Mouse (Mus musculus) heart, embryonic 14.5 days (tissue): ENCODE measurements around the gene Olfr107. TPM values are rescaled to one million over a fixed set of nuclear protein-coding genes. Genes with fewer than 3 reads are reported as not detected.

ENCODE experiments used
- ATAC-seq: fragments of 200-750 bp; cut with Nextera tagmentation; 2 replicates; pipeline ENCODE4 v1.8.0; 2017; ENCODE audit warnings: low read depth, moderate TSS enrichment; ENCODE audit not compliant: insufficient number of reproducible peaks, insufficient read depth, low FRiP score
- H3K27ac ChIP-seq, 2 experiments: fragments of 200-500 bp in 1 of 2; fragments of 300-500 bp in 1 of 2; sonication (generic) in 1 of 2; replicated peaks in 1 of 2; 2 replicates each; pipeline ENCODE4 v1.5.1; 2012 to 2014; ENCODE audit warnings: low read depth in 2 of 2, low read length in 2 of 2, control low read depth in 1 of 2, mild to moderate bottlenecking in 1 of 2, mixed read lengths in 1 of 2; ENCODE audit not compliant: control insufficient read depth in 1 of 2, insufficient read depth in 1 of 2
- H3K27me3 ChIP-seq: fragments of 300-500 bp; sonication (generic); 2 replicates; pipeline ENCODE4 v1.6.1; 2014; ENCODE audit warnings: mild to moderate bottlenecking, low read length, control low read depth; ENCODE audit not compliant: control insufficient read depth, insufficient read depth
- H3K36me3 ChIP-seq: fragments of 300-500 bp; sonication (generic); 2 replicates; pipeline ENCODE4 v1.6.1; 2014; ENCODE audit warnings: mild to moderate bottlenecking, control low read depth, low read length, mixed read lengths; ENCODE audit not compliant: control insufficient read depth, insufficient read depth
- H3K4me1 ChIP-seq, 2 experiments: fragments of 200-500 bp in 1 of 2; fragments of 300-500 bp in 1 of 2; sonication (generic) in 1 of 2; 2 replicates each; pipeline ENCODE4 v1.6.1; 2012 to 2014; ENCODE audit warnings: low read length in 2 of 2, control low read depth in 1 of 2, mixed read lengths in 1 of 2; ENCODE audit not compliant: control insufficient read depth in 2 of 2, insufficient read depth in 2 of 2
- H3K4me2 ChIP-seq: fragments of 300-500 bp; sonication (generic); 2 replicates; pipeline ENCODE4 v1.6.1; 2014; ENCODE audit warnings: mild to moderate bottlenecking, low read length
- H3K4me3 ChIP-seq, 2 experiments: fragments of 200-500 bp in 1 of 2; fragments of 300-500 bp in 1 of 2; sonication (generic) in 1 of 2; 2 replicates each; pipeline ENCODE4 v1.5.1; 2012 to 2014; ENCODE audit warnings: low read length in 2 of 2, mild to moderate bottlenecking in 2 of 2, control low read depth in 1 of 2, low read depth in 1 of 2, moderate library complexity in 1 of 2; ENCODE audit not compliant: control insufficient read depth in 1 of 2, insufficient read depth in 1 of 2
- H3K9ac ChIP-seq: fragments of 300-500 bp; sonication (generic); 2 replicates; pipeline ENCODE4 v1.6.1; 2014; ENCODE audit warnings: mild to moderate bottlenecking, low read length
- H3K9me3 ChIP-seq: fragments of 300-500 bp; sonication (generic); 2 replicates; pipeline ENCODE4 v1.6.1; 2016; ENCODE audit warnings: low read length, control low read depth; ENCODE audit not compliant: control insufficient read depth
- WGBS: fragments of 180-500 bp; shearing (Covaris S2); extraction: QIAGEN DNeasy Blood & Tissue Kit; methylation state at CpG from one replicate; pipeline ENCODE4 v1.1.7; 2014; 5-methylcytosine and 5-hydroxymethylcytosine counted together
- polyA plus RNA-seq: library from polyadenylated mRNA; unstranded; fragments of >200 nt; fragmentation: Nextera tagmentation; extraction: Ambion mirVana; gene quantifications from 2 replicates; pipeline ENCODE4 v1.2.1, GENCODE M21; 2014

Gene Olfr107
- polyA plus RNA-seq: not detected in 2 replicates

DNA sequence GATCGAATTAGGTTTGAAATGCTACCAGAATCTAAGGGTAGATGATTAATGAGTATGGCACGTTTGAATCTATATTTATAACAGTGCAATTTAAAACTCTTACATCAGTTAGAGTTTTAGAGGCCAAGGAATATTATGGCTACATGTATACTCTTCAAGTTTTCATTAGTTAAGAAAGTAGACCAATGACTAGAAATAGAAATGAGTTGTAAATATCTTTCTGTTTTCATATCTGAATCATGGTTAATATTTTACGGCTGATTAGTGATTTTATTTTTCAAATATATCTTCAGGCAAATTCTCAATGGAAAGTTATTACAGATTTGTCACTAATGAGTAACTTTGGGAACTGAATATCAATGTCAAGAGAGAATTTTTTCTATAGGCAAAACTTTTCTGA is at the start of gene Olfr107:
Gene Olfr107, plus strand, starts transcription at position 301 of the 400 bp plus-strand sequence.
- no peaks in the 10 kb centered on the region for H3K4me1 ChIP-seq
- no peak within 1 kb of the TSS for H3K4me2 ChIP-seq
- H3K9ac ChIP-seq: no peak within 1 kb of the TSS
- WGBS: 59% methylated on average over 3 of the region's 3 CpGs
- no peaks in the 10 kb centered on the region for H3K27me3 ChIP-seq
- ATAC-seq: no peak
- no peak within 1 kb of the TSS for H3K27ac ChIP-seq
- no peak within 1 kb of the TSS for H3K4me3 ChIP-seq
- no peaks in the 10 kb centered on the region for H3K36me3 ChIP-seq
- H3K9me3 ChIP-seq: no peaks in the 10 kb centered on the region

- Histone ChIP-seq H3K36me3 (no peaks in the 10 kb centered on the region), H3K9ac (no peak within 1 kb of the TSS), H3K4me1 (no peaks in the 10 kb centered on the region)
Observed at GRCm38 (mm10) chr17:37359282-37359681, 39.7 kb upstream of the Olfr107 start, which contains the start of gene Olfr104-ps. Gene Olfr104-ps (plus strand): TSS chr17:37359582.

GRCm38 (mm10) chr17:37378733-37379132 is 20.3 kb upstream of the Olfr107 start, which contains the start of gene Olfr105-ps:
Gene Olfr105-ps (plus strand): TSS chr17:37379033.
- H3K9me3 ChIP-seq: no peaks in the 10 kb centered on the region

More at GRCm38 (mm10) chr17:37359282-37359681, 39.7 kb upstream of the Olfr107 start, which contains the start of gene Olfr104-ps:
- Histone ChIP-seq H3K27me3 (no peaks in the 10 kb centered on the region), H3K4me3 (no peak within 1 kb of the TSS), H3K9me3 (no peaks in the 10 kb centered on the region), H3K27ac (no peak within 1 kb of the TSS), H3K4me2 (no peak within 1 kb of the TSS)
- ATAC-seq: no peak

DNA sequence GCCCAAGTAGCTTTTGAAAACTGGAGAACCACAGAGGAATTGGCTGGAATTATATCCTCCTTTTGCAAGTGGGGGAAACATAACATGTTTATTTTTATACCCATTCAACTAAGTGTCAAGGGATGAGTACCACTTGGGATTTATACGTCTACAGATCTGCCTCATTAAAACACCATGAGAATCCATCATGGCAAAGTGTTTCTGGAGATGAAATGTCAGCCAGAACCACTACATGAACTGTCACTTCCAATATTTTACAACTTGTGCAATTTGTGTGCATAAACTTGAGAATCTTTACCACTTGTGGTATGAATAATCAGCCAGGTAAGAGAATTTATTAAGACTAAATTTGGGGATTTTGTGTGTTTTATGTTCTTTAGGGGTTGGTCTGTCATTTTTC is 8.9 kb upstream of the Olfr107 start, which contains the start of gene Olfr106-ps:
Gene Olfr106-ps, plus strand, starts transcription at position 301 of the 400 bp plus-strand sequence.
- no peak within 1 kb of the TSS for H3K27ac ChIP-seq
- no peaks in the 10 kb centered on the region for H3K27me3 ChIP-seq
- no peaks in the 10 kb centered on the region for H3K36me3 ChIP-seq
- ATAC-seq: no peak
- no peak within 1 kb of the TSS for H3K9ac ChIP-seq
- H3K4me2 ChIP-seq: no peak within 1 kb of the TSS
- 56% methylated on average over 1 of the region's 1 CpGs for WGBS
- no peaks in the 10 kb centered on the region for H3K4me1 ChIP-seq
- H3K4me3 ChIP-seq: no peak within 1 kb of the TSS
- H3K9me3 ChIP-seq: no peaks in the 10 kb centered on the region

More at GRCm38 (mm10) chr17:37378733-37379132, 20.3 kb upstream of the Olfr107 start, which contains the start of gene Olfr105-ps:
- H3K4me1 ChIP-seq: no peaks in the 10 kb centered on the region
- ATAC-seq: no peak
- no peak within 1 kb of the TSS for H3K27ac ChIP-seq
- H3K9ac ChIP-seq: no peak within 1 kb of the TSS
- H3K27me3 ChIP-seq: no peaks in the 10 kb centered on the region
- H3K4me3 ChIP-seq: no peak within 1 kb of the TSS
- H3K36me3 ChIP-seq: no peaks in the 10 kb centered on the region
- no peak within 1 kb of the TSS for H3K4me2 ChIP-seq

- no peak overlapping the region for H3K4me3 ChIP-seq
- H3K27me3 ChIP-seq: no peaks in the 10 kb centered on the region
- no peak overlapping the region for H3K4me2 ChIP-seq
- H3K4me1 ChIP-seq: no peaks in the 10 kb centered on the region
- no peak overlapping the region for H3K27ac ChIP-seq
- ATAC-seq: no peak
- no peaks in the 10 kb centered on the region for H3K9me3 ChIP-seq
- H3K36me3 ChIP-seq: no peaks in the 10 kb centered on the region
- H3K9ac ChIP-seq: no peak overlapping the region
Observed at GRCm38 (mm10) chr17:37413380-37413779, 14.4 kb downstream of the Olfr107 start.

GRCm38 (mm10) chr17:37445180-37445579 is 46.2 kb downstream of the Olfr107 start, which contains the start of gene Olfr108:
Gene Olfr108 (plus strand): TSS chr17:37445480.
- Histone ChIP-seq H3K36me3 (no peaks in the 10 kb centered on the region), H3K9me3 (no peaks in the 10 kb centered on the region), H3K27me3 (no peaks in the 10 kb centered on the region), H3K4me1 (no peaks in the 10 kb centered on the region), H3K27ac (no peak within 1 kb of the TSS), H3K9ac (no peak within 1 kb of the TSS), H3K4me3 (no peak within 1 kb of the TSS), H3K4me2 (no peak within 1 kb of the TSS)
- 89% methylated on average over 1 of the region's 1 CpGs for whole genome bisulfite sequencing
- ATAC-seq: no peak

Other genes starting within 250 kb of the Olfr107 start
- not detected in 2 replicates for gene Olfr93, start 237.7 kb upstream of the Olfr107 start, polyA plus RNA-seq
- not detected in 2 replicates for gene Ubd, start 205.3 kb upstream of the Olfr107 start, polyA plus RNA-seq
- gene Olfr94, start 198.2 kb upstream of the Olfr107 start, polyA plus RNA-seq: not detected in 2 replicates
- not detected in 2 replicates for gene Olfr95, start 186.1 kb upstream of the Olfr107 start, polyA plus RNA-seq
- gene Olfr96, start 179.1 kb upstream of the Olfr107 start, polyA plus RNA-seq: not detected in 2 replicates
- not detected in 2 replicates for gene Olfr97, start 161.9 kb upstream of the Olfr107 start, polyA plus RNA-seq
- gene Olfr98, start 135.5 kb upstream of the Olfr107 start, polyA plus RNA-seq: not detected in 2 replicates
- 1.1 and 2.1 TPM in 2 replicates for gene H2-M3, start 129.0 kb upstream of the Olfr107 start, polyA plus RNA-seq
- gene Olfr99, start 115.8 kb upstream of the Olfr107 start, polyA plus RNA-seq: not detected in 2 replicates
- gene Olfr101, start 94.9 kb upstream of the Olfr107 start, polyA plus RNA-seq: not detected in 2 replicates
- gene Olfr102, start 82.2 kb upstream of the Olfr107 start, polyA plus RNA-seq: not detected in 2 replicates
- not detected in 2 replicates for gene Olfr103, start 59.5 kb upstream of the Olfr107 start, polyA plus RNA-seq
- not detected in 2 replicates for gene Olfr104-ps, start 39.6 kb upstream of the Olfr107 start, polyA plus RNA-seq
- not detected in 2 replicates for gene Olfr105-ps, start 20.2 kb upstream of the Olfr107 start, polyA plus RNA-seq
- gene Olfr106-ps, start 8.8 kb upstream of the Olfr107 start, polyA plus RNA-seq: not detected in 2 replicates
- gene Olfr108, start 46.3 kb downstream of the Olfr107 start, polyA plus RNA-seq: not detected in 2 replicates
- not detected in 2 replicates for gene Olfr109, start 59.7 kb downstream of the Olfr107 start, polyA plus RNA-seq
- not detected in 2 replicates for gene H2-M2, start 84.3 kb downstream of the Olfr107 start, polyA plus RNA-seq
- not detected in 2 replicates for gene Olfr110, start 93.2 kb downstream of the Olfr107 start, polyA plus RNA-seq
- gene Olfr111, start 108.8 kb downstream of the Olfr107 start, polyA plus RNA-seq: 0.08 TPM in 1 of 2 replicates, not detected in the other
- gene Olfr112, start 170.2 kb downstream of the Olfr107 start, polyA plus RNA-seq: not detected in 2 replicates
- not detected in 2 replicates for gene Olfr113, start 178.4 kb downstream of the Olfr107 start, polyA plus RNA-seq
- gene Olfr114, start 193.5 kb downstream of the Olfr107 start, polyA plus RNA-seq: not detected in 2 replicates
- gene Olfr115, start 227.9 kb downstream of the Olfr107 start, polyA plus RNA-seq: not detected in 2 replicates
- not detected in 2 replicates for gene Olfr116, start 228.0 kb downstream of the Olfr107 start, polyA plus RNA-seq